Mouse (Mus musculus) heart, adult 2 months (tissue): ENCODE measurements around the gene Fpr3.

Experiments
- CTCF ChIP-seq: fragments of 200-600 bp; IDR thresholded peaks from 2 replicates; pipeline ENCODE4 v1.8.1; 2022; ENCODE audit warnings: antibody characterized with exemption, mild to moderate bottlenecking, moderate library complexity
- POLR2A ChIP-seq: fragments of 200-500 bp; IDR thresholded peaks from 2 replicates; pipeline ENCODE4 v1.6.1; 2011; ENCODE audit warnings: mild to moderate bottlenecking, low read depth, low read length, control low read depth; ENCODE audit not compliant: insufficient read depth

DNA sequence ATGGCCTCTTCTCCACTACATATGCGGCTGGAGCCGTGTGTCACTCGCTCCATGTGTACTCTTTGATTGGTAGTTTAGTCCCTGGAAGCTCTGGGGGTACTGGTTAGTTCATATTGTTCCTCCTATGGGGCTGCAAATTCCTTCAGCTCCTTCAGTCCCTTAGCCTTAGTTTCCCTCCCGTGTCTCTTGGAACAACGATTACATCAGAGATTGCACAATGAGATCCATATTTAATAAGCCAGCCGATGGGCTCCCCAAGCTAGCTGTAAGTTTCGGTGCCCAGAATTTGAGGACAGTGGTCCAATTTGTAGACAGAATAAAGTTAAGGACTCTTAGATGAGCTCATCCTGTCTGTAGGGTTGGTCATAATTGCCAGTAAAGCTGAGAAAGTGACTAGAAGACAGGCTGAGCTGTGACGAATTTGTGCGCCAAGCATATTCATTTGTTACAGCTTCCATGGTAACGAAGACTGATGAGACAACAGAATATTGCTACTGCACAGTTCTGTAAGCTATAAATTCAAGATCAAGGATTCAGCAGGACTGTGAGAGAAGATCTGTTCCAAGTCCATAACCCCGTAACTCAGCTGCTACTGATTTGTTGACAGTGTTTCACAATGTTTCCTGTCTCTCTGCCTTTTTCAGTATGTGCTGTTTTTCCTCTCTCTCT lies 20.7 kb upstream of the Fpr3 start:
- no peak for TF ChIP-seq CTCF
- TF ChIP-seq POLR2A = no peak
